Mouse (Mus musculus) right cerebral cortex, adult 2 months (tissue): ENCODE measurements at regions not wholly inside any gene's neighbourhood (a gene's known extent, or its start where the extent isn't known, plus 50 kb on each side); places are given as distances from the start of the nearest gene placed in this dataset.
"Not testable (repeated sequence)": the region's sequence is repeated elsewhere in the genome, so short reads cannot be mapped to it uniquely, and the experiment has no call there.

ENCODE experiments used
- DNase-seq, 2 experiments: peaks; one replicate each; pipeline ENCODE4 v3.0.0; 2021 to 2022; ENCODE audit warnings: low spot score in 2 of 2

GRCm38 (mm10) chr1:189584831-189585230 lies 103.1 kb downstream of the Cenpf start:
- no peak for DNase-seq

GRCm38 (mm10) chr1:189581427-189581826 lies 106.5 kb downstream of the Cenpf start:
- no peak for DNase-seq

GRCm38 (mm10) chr1:189579358-189579757 lies 108.5 kb downstream of the Cenpf start:
- peak; percentile 51 to 55 for DNase-seq

GRCm38 (mm10) chr1:189576311-189577002 lies 111.4 kb downstream of the Cenpf start:
- DNase-seq = no peak

GRCm38 (mm10) chr1:189575525-189576240 lies 112.2 kb downstream of the Cenpf start:
- DNase-seq = no peak

- no peak for DNase-seq
These were observed 121.4 kb downstream of the Cenpf start for GRCm38 (mm10) chr1:189566491-189566890.

GRCm38 (mm10) chr1:189561831-189562230 lies 126.1 kb downstream of the Cenpf start:
- DNase-seq = no peak

GRCm38 (mm10) chr1:189560576-189560975 lies 127.3 kb downstream of the Cenpf start:
- DNase-seq = no peak

GRCm38 (mm10) chr1:189550851-189551250 lies 137.0 kb downstream of the Cenpf start:
- no peak for DNase-seq

GRCm38 (mm10) chr1:189532834-189533233 lies 130.8 kb upstream of the Kcnk2 start:
- DNase-seq = peak in 1 of 2 experiments; percentile 19

- no peak for DNase-seq
These were observed 124.3 kb upstream of the Kcnk2 start for GRCm38 (mm10) chr1:189526329-189526728.

GRCm38 (mm10) chr1:189515476-189515875 lies 113.4 kb upstream of the Kcnk2 start:
- DNase-seq = peak; percentile 47 to 55

GRCm38 (mm10) chr1:189513358-189513757 lies 111.3 kb upstream of the Kcnk2 start:
- no peak for DNase-seq

- DNase-seq = not testable (repeated sequence)
These were observed 105.2 kb upstream of the Kcnk2 start for GRCm38 (mm10) chr1:189507301-189507700.

GRCm38 (mm10) chr1:189499703-189500102 lies 97.6 kb upstream of the Kcnk2 start:
- no peak for DNase-seq

GRCm38 (mm10) chr1:189499141-189499540 lies 97.1 kb upstream of the Kcnk2 start:
- no peak for DNase-seq

- DNase-seq = no peak
These were observed 95.0 kb upstream of the Kcnk2 start for GRCm38 (mm10) chr1:189497031-189497430.

- peak; percentile 17 to 39 for DNase-seq
These were observed 93.5 kb upstream of the Kcnk2 start for GRCm38 (mm10) chr1:189495386-189496150.

GRCm38 (mm10) chr1:189494896-189495295 lies 92.8 kb upstream of the Kcnk2 start:
- no peak for DNase-seq

GRCm38 (mm10) chr1:189485336-189485735 lies 83.3 kb upstream of the Kcnk2 start:
- DNase-seq = no peak

GRCm38 (mm10) chr1:189483331-189483730 lies 81.3 kb upstream of the Kcnk2 start:
- DNase-seq = no peak

- no peak for DNase-seq
These were observed 76.0 kb upstream of the Kcnk2 start for GRCm38 (mm10) chr1:189478051-189478450.
